Mouse (Mus musculus): Measurements from ENCODE around the gene Dhps. TPM values are rescaled to one million over a fixed set of nuclear protein-coding genes. Genes with fewer than 3 reads are reported as not detected.

The Dhps gene
- total and polyA plus RNA-seq, 3 experiments, result 44.7 to 88.5 (median 60.1) TPM

DNA sequence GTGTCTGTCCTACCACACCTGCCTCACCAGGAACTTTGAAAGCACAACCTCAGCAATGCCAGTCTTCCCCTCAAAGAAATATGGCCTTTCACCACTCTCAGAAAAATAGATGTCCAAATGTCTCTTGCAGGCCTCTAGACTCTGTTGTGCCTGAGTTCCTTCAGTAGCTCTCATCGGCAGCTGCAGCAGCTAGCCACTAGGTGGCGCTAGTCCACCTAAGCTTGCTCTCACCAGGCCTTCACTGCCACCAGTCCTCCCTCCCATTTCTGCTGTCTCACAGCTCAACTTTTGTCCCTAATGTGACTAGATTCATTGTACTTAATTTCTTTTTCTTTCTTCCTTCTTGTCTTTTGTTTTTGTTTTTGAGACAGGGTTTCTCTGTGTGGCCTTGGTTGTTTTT lies 5.4 kb downstream of the Dhps start:
- peaks cover 47 to 65% of the 10 kb centered on the region in 2 experiments for H3K36me3 ChIP-seq (replicated peaks in 1 of 2; ENCODE audit: control insufficient read depth in 1 of 2, insufficient read depth in 1 of 2, low read length in 1 of 2)
- no peak overlapping the region for H3K27ac ChIP-seq (ENCODE audit: insufficient read depth, low read depth)
- no peak overlapping the region for H3K4me3 ChIP-seq (replicated peaks in 1 of 3; ENCODE audit: low read depth in 2 of 3, low read length in 2 of 3, poor library complexity in 1 of 3)
- no peak overlapping the region for H3K4me2 ChIP-seq (ENCODE audit: insufficient read depth, low read depth, poor library complexity, severe bottlenecking)
- DNase-seq (ENCODE audit: extremely low read depth), result peak; percentile 86
- no peaks in the 10 kb centered on the region for H3K27me3 ChIP-seq (replicated peaks)
- H3K9me3 ChIP-seq (replicated peaks; ENCODE audit: low read length), result no peaks in the 10 kb centered on the region
- peaks cover 23% of the 10 kb centered on the region for H3K79me2 ChIP-seq (replicated peaks; ENCODE audit: control insufficient read depth, extremely low read depth, insufficient read depth, poor library complexity, severe bottlenecking)
- H3K9ac ChIP-seq (ENCODE audit: insufficient read depth, low read depth), result no peak overlapping the region
- dilution Hi-C loops (cut with MboI; ENCODE audit: extremely low pct_ligation_motif_present, extremely low pct_unique_long_range_greater_than_20kb, low sequenced_read_pairs) (no loop called here), in situ Hi-C loops (cut with MboI; ENCODE audit: low pct_ligation_motif_present, low pct_unique_long_range_greater_than_20kb, low sequenced_read_pairs) (no loop called here)
- H3K4me1 ChIP-seq (ENCODE audit: control insufficient read depth in 1 of 2, insufficient read depth in 2 of 2), result peaks cover 6 to 34% of the 10 kb centered on the region in 2 experiments
- TF ChIP-seq CTCF (conservative IDR thresholded peaks at IDR 0.05 in 1 of 2, IDR thresholded peaks at IDR 0.05 in 1 of 2; ENCODE audit: low read depth in 2 of 2, low read length in 2 of 2), result peak; percentile 95 to 98
- TF ChIP-seq TCF12 (IDR thresholded peaks at IDR 0.05; ENCODE audit: low read depth, low read length), result 0 out of 2 replicates have a peak, but pooled peaks have one; percentile 32
- peak; percentile 57 for TF ChIP-seq IRF4 (IDR thresholded peaks at IDR 0.05; ENCODE audit: low read depth, low read length)
- TF ChIP-seq NELFE (IDR thresholded peaks at IDR 0.05; ENCODE audit: low read depth, low read length), result peak; percentile 68
- no peak for TF ChIP-seq UBTF (IDR thresholded peaks at IDR 0.05; ENCODE audit: low read depth, low read length)
- TF ChIP-seq EP300 (IDR thresholded peaks at IDR 0.05; ENCODE audit: low read length), result no peak
- TF ChIP-seq CHD1 (IDR thresholded peaks at IDR 0.05; ENCODE audit: low read depth, low read length), result no peak
- no peak for TF ChIP-seq GABPA (IDR thresholded peaks at IDR 0.05; ENCODE audit: insufficient replicate concordance, low read depth, low read length)
- TF ChIP-seq CHD2 (IDR thresholded peaks at IDR 0.05; ENCODE audit: low read length), result no peak
- no peak for TF ChIP-seq MAFK (IDR thresholded peaks at IDR 0.05; ENCODE audit: insufficient replicate concordance, low read length)
- TF ChIP-seq ZMIZ1 (IDR thresholded peaks at IDR 0.05; ENCODE audit: low read depth, low read length), result no peak
- no peak for TF ChIP-seq USF1 (IDR thresholded peaks at IDR 0.05; ENCODE audit: low read depth, low read length)
- TF ChIP-seq MEF2A (IDR thresholded peaks at IDR 0.05; ENCODE audit: borderline replicate concordance, low read depth, low read length), result 0 out of 2 replicates have a peak, but pooled peaks have one; percentile 30
- peak; percentile 78 for TF ChIP-seq SMC3 (IDR thresholded peaks at IDR 0.05; ENCODE audit: low read depth, low read length)
- no peak for TF ChIP-seq POLR2AphosphoS2 (IDR thresholded peaks at IDR 0.05; ENCODE audit: low read depth, low read length)
- no peak for TF ChIP-seq E2F4 (IDR thresholded peaks at IDR 0.05; ENCODE audit: insufficient replicate concordance, low read depth, low read length)
- no peak for TF ChIP-seq TBP (conservative IDR thresholded peaks at IDR 0.05; ENCODE audit: low read depth, low read length)
- TF ChIP-seq KAT2A (IDR thresholded peaks at IDR 0.05; ENCODE audit: insufficient replicate concordance, low read length), result no peak
- no peak for TF ChIP-seq USF2 (conservative IDR thresholded peaks at IDR 0.05; ENCODE audit: low read depth, low read length)
- TF ChIP-seq SIN3A (IDR thresholded peaks at IDR 0.05; ENCODE audit: low read length), result no peak
- TF ChIP-seq MAX (IDR thresholded peaks at IDR 0.05; ENCODE audit: low read length), result peak; percentile 38; the same call in 1 of the 2 replicates
- no peak for TF ChIP-seq ETS1 (conservative IDR thresholded peaks at IDR 0.05; ENCODE audit: low read depth, low read length)
- peak; percentile 85 for TF ChIP-seq RAD21 (IDR thresholded peaks at IDR 0.05; ENCODE audit: low read depth, low read length)
- 0 out of 2 replicates have a peak, but pooled peaks have one; percentile 17 for TF ChIP-seq ZC3H11A (IDR thresholded peaks at IDR 0.05; ENCODE audit: low read depth, low read length)
- no peak for TF ChIP-seq NRF1 (IDR thresholded peaks at IDR 0.05; ENCODE audit: low read depth, low read length)
- no peak for TF ChIP-seq RCOR1 (conservative IDR thresholded peaks at IDR 0.05; ENCODE audit: low read depth, low read length)
- TF ChIP-seq ELF1 (IDR thresholded peaks at IDR 0.05; ENCODE audit: low read depth, low read length), result 0 out of 2 replicates have a peak, but pooled peaks have one; percentile 13
- TF ChIP-seq BHLHE40 (IDR thresholded peaks at IDR 0.05; ENCODE audit: low read depth, low read length), result 0 out of 2 replicates have a peak, but pooled peaks have one; percentile 18
- TF ChIP-seq MAZ (IDR thresholded peaks at IDR 0.05; ENCODE audit: low read depth, low read length), result no peak
- TF ChIP-seq ZNF384 (IDR thresholded peaks at IDR 0.05; ENCODE audit: low read depth, low read length), result no peak
- no peak for TF ChIP-seq JUND (conservative IDR thresholded peaks at IDR 0.05; ENCODE audit: low read depth, low read length)
- TF ChIP-seq MXI1 (IDR thresholded peaks at IDR 0.05; ENCODE audit: low read depth, low read length), result no peak
- TF ChIP-seq PAX5 (IDR thresholded peaks at IDR 0.05; ENCODE audit: low read length), result no peak
- TF ChIP-seq POLR2A (IDR thresholded peaks at IDR 0.05; ENCODE audit: low read depth, low read length), result no peak
- TF ChIP-seq HCFC1 (IDR thresholded peaks at IDR 0.05; ENCODE audit: low read depth, low read length), result no peak
- TF ChIP-seq JUN (IDR thresholded peaks at IDR 0.05; ENCODE audit: insufficient read depth, low read depth, low read length), result no peak
- peak; percentile 68; the same call in 1 of the 2 replicates for TF ChIP-seq MYC (IDR thresholded peaks at IDR 0.05; ENCODE audit: low read depth, low read length)
- no peak for TF ChIP-seq ZKSCAN1 (IDR thresholded peaks at IDR 0.05; ENCODE audit: borderline replicate concordance, low read depth, low read length)
